Mouse (Mus musculus): ENCODE results near the gene Col18a1. TPM values are rescaled to one million over a fixed set of nuclear protein-coding genes. Genes with fewer than 3 reads are reported as not detected.

Col18a1 gene
- polyA plus RNA-seq (2015; fragmentation: Nextera tagmentation; extraction: Ambion mirVana): 29.7 and 36.3 TPM in 2 replicates

GRCm38 (mm10) chr10:77165963-77166717, at the start of gene Col18a1:
Gene Col18a1, minus strand, starts transcription at chr10:77166548.
- ATAC-seq (ENCODE audit: low read depth) (peak; percentile 79), DNase-seq (no peak)
- H3K27me3 ChIP-seq: peaks cover 54% of the 10 kb centered on the region
- under 1% methylated on average over 42 of the region's 42 CpGs for WGBS (ENCODE audit: insufficient replicate concordance)
- peak within 1 kb of the TSS; percentile 55 for H3K4me3 ChIP-seq (replicated peaks)
- H3K4me2 ChIP-seq: peak within 1 kb of the TSS; percentile 74
- H3K9ac ChIP-seq: peak within 1 kb of the TSS; percentile 50; the same call in 1 of the 2 replicates
- peak within 1 kb of the TSS; percentile 5; the same call in 1 of the 2 replicates for H3K27ac ChIP-seq
- no peaks in the 10 kb centered on the region for H3K9me3 ChIP-seq (replicated peaks)
- H3K36me3 ChIP-seq: no peaks in the 10 kb centered on the region
- H3K4me1 ChIP-seq (replicated peaks): peaks cover 31% of the 10 kb centered on the region

GRCm38 (mm10) chr10:77215641-77216040, 49.3 kb upstream of the Col18a1 start:
- H3K9ac ChIP-seq: peak overlapping the region; percentile 55; the same call in 1 of the 2 replicates
- no peaks in the 10 kb centered on the region for H3K36me3 ChIP-seq
- peak; percentile 10 for ATAC-seq (ENCODE audit: low read depth)
- WGBS (ENCODE audit: insufficient replicate concordance): 28% methylated on average over 4 of the region's 4 CpGs
- H3K4me3 ChIP-seq (replicated peaks): no peak overlapping the region
- H3K27me3 ChIP-seq: no peaks in the 10 kb centered on the region
- H3K9me3 ChIP-seq (replicated peaks): no peaks in the 10 kb centered on the region
- peak overlapping the region; percentile 78 for H3K27ac ChIP-seq
- DNase-seq: peak; percentile 36
- peaks cover 98% of the 10 kb centered on the region for H3K4me1 ChIP-seq (replicated peaks)
- H3K4me2 ChIP-seq: peak overlapping the region; percentile 13

DNA sequence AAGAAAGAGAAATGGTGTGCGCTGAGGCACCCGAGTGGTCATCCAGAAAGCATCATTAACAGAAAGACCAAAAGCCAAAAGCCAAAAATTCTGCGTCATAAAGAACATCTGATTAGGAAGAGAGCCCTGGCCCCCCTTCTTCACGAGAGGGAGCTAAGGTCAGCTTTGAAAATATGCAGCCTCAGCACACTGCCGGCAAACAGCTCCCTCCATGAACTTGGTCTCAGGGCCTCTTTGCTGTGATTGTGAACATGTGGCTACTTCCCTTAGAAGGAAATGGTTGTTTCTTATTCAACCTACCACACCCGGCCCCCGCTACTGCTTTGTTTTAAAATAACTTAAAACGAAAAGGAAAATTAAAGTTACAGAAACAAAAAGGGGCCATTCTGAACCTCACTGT, 48.2 kb upstream of the Col18a1 start:
- no peaks in the 10 kb centered on the region for H3K9me3 ChIP-seq (replicated peaks)
- ATAC-seq (ENCODE audit: low read depth) (no peak), DNase-seq (no peak)
- H3K27me3 ChIP-seq: no peaks in the 10 kb centered on the region
- H3K9ac ChIP-seq: no peak overlapping the region
- WGBS (ENCODE audit: insufficient replicate concordance): 54% methylated on average over 8 of the region's 8 CpGs
- peaks cover 95% of the 10 kb centered on the region for H3K4me1 ChIP-seq (replicated peaks)
- H3K4me3 ChIP-seq (replicated peaks): no peak overlapping the region
- H3K27ac ChIP-seq: peak overlapping the region; percentile 95
- no peak overlapping the region for H3K4me2 ChIP-seq
- no peaks in the 10 kb centered on the region for H3K36me3 ChIP-seq

GRCm38 (mm10) chr10:77213483-77213882, 47.1 kb upstream of the Col18a1 start:
- Histone ChIP-seq H3K4me1 (replicated peaks) (peaks cover 96% of the 10 kb centered on the region), H3K36me3 (no peaks in the 10 kb centered on the region), H3K9me3 (replicated peaks) (no peaks in the 10 kb centered on the region), H3K9ac (no peak overlapping the region), H3K4me3 (replicated peaks) (no peak overlapping the region), H3K27me3 (no peaks in the 10 kb centered on the region), H3K27ac (peak overlapping the region; percentile 95), H3K4me2 (no peak overlapping the region)
- ATAC-seq (ENCODE audit: low read depth) (no peak), DNase-seq (no peak)
- 71% methylated on average over 5 of the region's 5 CpGs for WGBS (ENCODE audit: insufficient replicate concordance)

DNA sequence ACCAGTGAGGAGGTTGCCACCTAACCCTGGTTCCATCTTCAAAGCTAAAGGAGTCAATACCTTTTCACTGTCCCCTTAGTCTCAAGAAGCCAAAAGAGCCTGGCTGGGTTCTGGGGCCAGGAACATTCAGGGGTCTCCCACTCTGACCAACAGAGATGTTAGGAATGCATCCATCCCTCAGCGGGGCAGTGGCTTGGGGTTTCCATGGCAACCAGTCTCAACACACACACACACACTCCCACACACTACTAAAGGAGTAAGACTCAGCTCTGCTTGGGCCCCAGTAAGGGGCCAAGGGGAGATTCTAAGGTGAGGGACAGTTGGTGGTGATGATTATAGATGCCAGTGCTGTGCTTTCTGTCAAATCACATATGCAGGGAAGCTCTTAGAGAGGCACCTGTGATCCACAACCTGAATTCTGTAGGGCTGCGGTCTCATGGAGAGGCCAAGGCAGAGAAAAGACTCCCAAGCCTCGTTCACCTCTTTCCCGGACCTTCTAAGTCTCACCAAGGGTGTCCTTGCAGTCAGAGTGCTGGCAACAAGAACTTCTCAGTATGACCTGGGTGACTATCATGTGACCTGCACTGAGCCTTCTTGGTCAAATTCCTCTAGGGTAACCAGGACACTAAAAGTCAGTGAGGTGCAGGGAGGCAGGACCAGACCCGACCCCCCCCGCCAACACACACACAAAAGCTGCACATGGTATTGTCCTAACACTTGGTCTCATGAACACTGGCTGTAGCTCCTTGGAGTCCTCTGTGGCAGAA, 46.2 kb upstream of the Col18a1 start:
- DNase-seq (no peak), ATAC-seq (ENCODE audit: low read depth) (no peak)
- H3K9ac ChIP-seq: peak overlapping the region; percentile 77
- H3K9me3 ChIP-seq (replicated peaks): no peaks in the 10 kb centered on the region
- H3K27me3 ChIP-seq: no peaks in the 10 kb centered on the region
- 0 out of 2 replicates have a peak overlapping the region, but pooled peaks have one; percentile 47 for H3K4me3 ChIP-seq (replicated peaks)
- 82% methylated on average over 6 of the region's 6 CpGs for WGBS (ENCODE audit: insufficient replicate concordance)
- H3K27ac ChIP-seq: peak overlapping the region; percentile 95
- H3K36me3 ChIP-seq: no peaks in the 10 kb centered on the region
- H3K4me2 ChIP-seq: peak overlapping the region; percentile 68
- H3K4me1 ChIP-seq (replicated peaks): peaks cover 87% of the 10 kb centered on the region

DNA sequence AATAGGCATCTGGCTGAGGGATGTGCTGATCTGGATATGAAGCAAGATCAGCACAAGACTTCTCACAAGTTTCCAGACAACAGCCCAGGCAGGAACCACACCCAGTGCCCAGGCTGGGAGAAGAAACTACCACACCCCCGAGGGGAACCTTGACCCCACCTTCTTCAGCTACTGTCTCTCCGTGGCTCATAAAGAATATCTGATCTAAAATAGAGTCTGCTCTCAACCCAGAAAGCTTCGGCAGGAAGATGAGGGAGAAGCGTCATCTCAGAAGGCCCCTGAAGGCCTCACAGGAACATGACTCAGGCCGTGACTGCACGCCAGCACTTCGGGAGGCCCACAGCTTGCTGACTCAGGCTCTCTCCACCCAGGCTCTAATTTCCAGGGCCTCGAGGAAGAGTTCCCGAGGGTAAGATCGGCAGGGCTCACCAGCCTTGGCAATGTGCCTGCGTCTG, 44.8 kb upstream of the Col18a1 start:
- Histone ChIP-seq H3K9me3 (replicated peaks) (no peaks in the 10 kb centered on the region), H3K27ac (peak overlapping the region; percentile 95), H3K4me2 (peak overlapping the region; percentile 68), H3K27me3 (no peaks in the 10 kb centered on the region), H3K4me1 (replicated peaks) (peaks cover 83% of the 10 kb centered on the region), H3K36me3 (no peaks in the 10 kb centered on the region), H3K9ac (peak overlapping the region; percentile 77), H3K4me3 (replicated peaks) (peak overlapping the region; percentile 47)
- WGBS (ENCODE audit: insufficient replicate concordance): 11% methylated on average over 11 of the region's 11 CpGs
- DNase-seq (peak; percentile 78), ATAC-seq (ENCODE audit: low read depth) (peak; percentile 89)

- H3K27me3 ChIP-seq: no peaks in the 10 kb centered on the region
- H3K4me1 ChIP-seq (replicated peaks): peaks cover 79% of the 10 kb centered on the region
- ATAC-seq (ENCODE audit: low read depth): peak; percentile 41
- peak overlapping the region; percentile 77 for H3K9ac ChIP-seq
- DNase-seq: no peak
- peak overlapping the region; percentile 47; the same call in 1 of the 2 replicates for H3K4me3 ChIP-seq (replicated peaks)
- peak overlapping the region; percentile 68 for H3K4me2 ChIP-seq
- H3K9me3 ChIP-seq (replicated peaks): no peaks in the 10 kb centered on the region
- peak overlapping the region; percentile 95 for H3K27ac ChIP-seq
- WGBS (ENCODE audit: insufficient replicate concordance): 60% methylated on average over 3 of the region's 3 CpGs
- H3K36me3 ChIP-seq: no peaks in the 10 kb centered on the region
These were observed 44.3 kb upstream of the Col18a1 start for GRCm38 (mm10) chr10:77210666-77211065.

DNA sequence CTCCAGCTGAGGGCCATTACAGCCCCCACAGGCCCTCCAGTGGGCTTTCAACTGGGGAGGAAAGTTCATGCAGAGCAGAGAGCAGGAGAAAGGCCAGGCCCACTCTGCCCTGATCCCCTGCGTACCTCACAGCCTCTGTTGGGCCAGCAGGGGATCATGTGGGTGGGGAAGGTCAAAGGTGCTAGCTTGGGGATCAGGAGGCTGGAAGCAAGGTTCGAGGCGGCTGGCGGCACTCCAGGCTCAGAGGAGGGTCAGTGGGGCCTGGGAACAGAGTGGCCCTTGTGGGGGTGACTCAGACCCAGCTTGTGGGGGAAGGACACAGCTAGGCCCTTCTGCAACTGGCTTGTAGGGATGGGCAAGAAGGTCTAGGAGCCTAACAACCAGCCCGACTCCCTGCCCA, 42.9 kb upstream of the Col18a1 start:
- Histone ChIP-seq H3K27ac (peak overlapping the region; percentile 47), H3K36me3 (no peaks in the 10 kb centered on the region), H3K9me3 (replicated peaks) (no peaks in the 10 kb centered on the region), H3K4me1 (replicated peaks) (peaks cover 65% of the 10 kb centered on the region), H3K9ac (0 out of 2 replicates have a peak overlapping the region, but pooled peaks have one; percentile 26), H3K4me2 (no peak overlapping the region), H3K27me3 (no peaks in the 10 kb centered on the region; the same call in 1 of the 2 replicates), H3K4me3 (replicated peaks) (no peak overlapping the region)
- ATAC-seq (ENCODE audit: low read depth) (no peak), DNase-seq (no peak)
- 84% methylated on average over 5 of the region's 5 CpGs for WGBS (ENCODE audit: insufficient replicate concordance)

DNA sequence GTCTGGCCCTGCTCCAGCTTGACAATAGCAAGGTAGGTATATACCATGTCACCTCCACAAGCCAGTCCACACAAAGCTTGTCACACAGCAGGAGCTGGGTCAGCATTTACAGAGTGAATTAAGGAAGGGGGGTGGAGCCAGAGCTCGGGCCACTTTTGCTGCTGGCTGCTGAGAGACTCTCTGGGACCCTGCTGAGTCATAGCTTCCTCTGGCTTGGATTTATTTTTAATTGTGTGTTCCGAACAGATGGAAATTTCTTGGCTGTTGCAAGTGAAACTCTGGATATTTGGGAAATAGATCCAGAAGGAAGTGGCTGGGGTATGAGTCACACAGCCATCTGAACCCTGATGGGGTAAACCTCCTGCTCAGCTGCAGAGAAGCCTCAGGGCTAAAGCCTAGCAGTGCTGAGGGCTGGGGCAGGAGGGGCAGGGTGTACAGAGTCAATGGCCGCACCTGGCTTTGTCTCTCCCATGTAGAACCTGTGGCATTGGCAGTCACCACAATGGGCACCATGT, 40.3 kb upstream of the Col18a1 start:
- Histone ChIP-seq H3K36me3 (no peaks in the 10 kb centered on the region), H3K4me1 (replicated peaks) (peaks cover 38% of the 10 kb centered on the region), H3K27ac (peak overlapping the region; percentile 30), H3K9me3 (replicated peaks) (no peaks in the 10 kb centered on the region), H3K9ac (no peak overlapping the region), H3K4me3 (replicated peaks) (no peak overlapping the region), H3K4me2 (no peak overlapping the region), H3K27me3 (no peaks in the 10 kb centered on the region; the same call in 1 of the 2 replicates)
- no peak for DNase-seq
- ATAC-seq (ENCODE audit: low read depth): no peak
- WGBS (ENCODE audit: insufficient replicate concordance): 26% methylated on average over 3 of the region's 3 CpGs

GRCm38 (mm10) chr10:77206134-77206533, 39.8 kb upstream of the Col18a1 start:
- no peaks in the 10 kb centered on the region; the same call in 1 of the 2 replicates for H3K27me3 ChIP-seq
- peak overlapping the region; percentile 27 for H3K27ac ChIP-seq
- ATAC-seq (ENCODE audit: low read depth) (no peak), DNase-seq (no peak)
- H3K36me3 ChIP-seq: no peaks in the 10 kb centered on the region
- no peaks in the 10 kb centered on the region for H3K9me3 ChIP-seq (replicated peaks)
- peaks cover 33% of the 10 kb centered on the region for H3K4me1 ChIP-seq (replicated peaks)
- WGBS (ENCODE audit: insufficient replicate concordance): 82% methylated on average over 2 of the region's 2 CpGs
- H3K9ac ChIP-seq: no peak overlapping the region
- no peak overlapping the region for H3K4me2 ChIP-seq
- no peak overlapping the region for H3K4me3 ChIP-seq (replicated peaks)

- no peak overlapping the region for H3K4me3 ChIP-seq (replicated peaks)
- H3K27ac ChIP-seq: no peak overlapping the region
- H3K9me3 ChIP-seq (replicated peaks): no peaks in the 10 kb centered on the region
- H3K27me3 ChIP-seq: no peaks in the 10 kb centered on the region; the same call in 1 of the 2 replicates
- DNase-seq (no peak), ATAC-seq (ENCODE audit: low read depth) (no peak)
- H3K36me3 ChIP-seq: no peaks in the 10 kb centered on the region
- no peak overlapping the region for H3K4me2 ChIP-seq
- WGBS (ENCODE audit: insufficient replicate concordance): 56% methylated on average over 4 of the region's 4 CpGs
- H3K9ac ChIP-seq: no peak overlapping the region
- peaks cover 14% of the 10 kb centered on the region for H3K4me1 ChIP-seq (replicated peaks)
These were observed 37.6 kb upstream of the Col18a1 start for GRCm38 (mm10) chr10:77203960-77204359.

Measured in liver, embryonic 13.5 days (tissue).